Mouse (Mus musculus): ENCODE measurements around the gene Car9. TPM values are rescaled to one million over a fixed set of nuclear protein-coding genes. Genes with fewer than 3 reads are reported as not detected.
"Not testable (repeated sequence)": the region's sequence is repeated elsewhere in the genome, so short reads cannot be mapped to it uniquely, and the experiment has no call there.

The Car9 gene
- polyA plus RNA-seq, 1 experiment from 2014 or later = 0.19 TPM

- Histone ChIP-seq H3K9me3 (no peaks in the 10 kb centered on the region), H3K4me2 (replicated peaks) (no peak overlapping the region), H3K36me3 (no peaks in the 10 kb centered on the region), H3K4me3 (no peak overlapping the region), H3K9ac (replicated peaks) (no peak overlapping the region), H3K4me1 (peaks cover 4% of the 10 kb centered on the region; the same call in 1 of the 2 replicates), H3K27me3 (no peaks in the 10 kb centered on the region), H3K27ac (replicated peaks) (no peak overlapping the region)
- WGBS = 66% methylated on average over 7 of the region's 7 CpGs
- no peak for ATAC-seq (replicated peaks)
These were observed 24.8 kb upstream of the Car9 start for GRCm38 (mm10) chr4:43481894-43482456.

- Histone ChIP-seq H3K4me3 (no peak overlapping the region), H3K9me3 (no peaks in the 10 kb centered on the region), H3K27ac (replicated peaks) (no peak overlapping the region), H3K36me3 (no peaks in the 10 kb centered on the region), H3K4me2 (replicated peaks) (no peak overlapping the region), H3K27me3 (no peaks in the 10 kb centered on the region), H3K4me1 (peaks cover 4% of the 10 kb centered on the region; the same call in 1 of the 2 replicates), H3K9ac (replicated peaks) (no peak overlapping the region)
- WGBS = 77% methylated on average over 10 of the region's 10 CpGs
- ATAC-seq (replicated peaks) = no peak
These were observed 24.2 kb upstream of the Car9 start for GRCm38 (mm10) chr4:43482591-43482990.

DNA sequence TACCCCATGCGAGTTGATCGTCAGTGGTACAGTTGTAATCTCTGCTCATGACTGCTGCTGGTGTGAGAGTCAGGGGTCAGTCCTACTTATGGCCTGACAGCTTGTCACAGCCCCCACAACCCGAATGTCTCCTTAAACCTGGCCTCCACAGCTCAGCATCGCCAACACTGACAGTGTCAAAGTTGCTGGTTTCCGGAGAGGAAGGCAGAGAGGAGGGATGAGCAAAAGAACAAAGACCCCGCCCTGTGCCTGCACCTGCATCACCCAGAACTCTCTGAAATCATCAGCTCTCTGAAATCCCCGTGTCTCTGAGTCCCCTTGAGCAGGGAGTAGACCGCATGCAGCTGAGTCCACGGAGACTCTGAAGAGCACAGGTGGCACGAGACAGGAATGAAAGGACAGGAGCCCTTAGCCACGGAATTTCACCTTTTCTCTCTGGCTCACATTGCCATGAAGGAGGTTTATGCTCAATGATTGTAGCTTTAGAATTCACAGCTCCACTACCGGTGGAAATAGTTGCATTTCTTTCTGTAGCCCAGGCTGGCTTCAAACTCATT lies 23.2 kb upstream of the Car9 start, which contains the start of gene Sit1:
Gene Sit1 (minus strand): TSS at position 200 of the 557 bp plus-strand sequence.
- no peak within 1 kb of the TSS for H3K4me3 ChIP-seq
- H3K9me3 ChIP-seq = no peaks in the 10 kb centered on the region
- WGBS = 63% methylated on average over 12 of the region's 12 CpGs
- H3K36me3 ChIP-seq = no peaks in the 10 kb centered on the region
- no peak within 1 kb of the TSS for H3K4me2 ChIP-seq (replicated peaks)
- ATAC-seq (replicated peaks) = no peak
- no peaks in the 10 kb centered on the region for H3K27me3 ChIP-seq
- no peak within 1 kb of the TSS for H3K9ac ChIP-seq (replicated peaks)
- H3K27ac ChIP-seq (replicated peaks) = no peak within 1 kb of the TSS
- H3K4me1 ChIP-seq = no peaks in the 10 kb centered on the region

GRCm38 (mm10) chr4:43485666-43486065 lies 21.1 kb upstream of the Car9 start:
- H3K4me2 ChIP-seq (replicated peaks); H3K4me1 ChIP-seq; H3K27ac ChIP-seq (replicated peaks); H3K27me3 ChIP-seq; H3K36me3 ChIP-seq; H3K9ac ChIP-seq (replicated peaks); H3K4me3 ChIP-seq; ATAC-seq (replicated peaks); H3K9me3 ChIP-seq: not testable (repeated sequence)
- WGBS = 88% methylated on average over 5 of the region's 5 CpGs

GRCm38 (mm10) chr4:43489611-43490010 lies 17.2 kb upstream of the Car9 start:
- Histone ChIP-seq H3K4me3 (no peak overlapping the region), H3K4me2 (replicated peaks) (no peak overlapping the region), H3K9ac (replicated peaks) (no peak overlapping the region), H3K27me3 (no peaks in the 10 kb centered on the region), H3K9me3 (no peaks in the 10 kb centered on the region), H3K36me3 (no peaks in the 10 kb centered on the region), H3K27ac (replicated peaks) (no peak overlapping the region), H3K4me1 (peaks cover 9% of the 10 kb centered on the region)
- ATAC-seq (replicated peaks) = no peak
- WGBS = 94% methylated on average over 3 of the region's 3 CpGs

GRCm38 (mm10) chr4:43490801-43491200 lies 16.0 kb upstream of the Car9 start:
- no peak for ATAC-seq (replicated peaks)

DNA sequence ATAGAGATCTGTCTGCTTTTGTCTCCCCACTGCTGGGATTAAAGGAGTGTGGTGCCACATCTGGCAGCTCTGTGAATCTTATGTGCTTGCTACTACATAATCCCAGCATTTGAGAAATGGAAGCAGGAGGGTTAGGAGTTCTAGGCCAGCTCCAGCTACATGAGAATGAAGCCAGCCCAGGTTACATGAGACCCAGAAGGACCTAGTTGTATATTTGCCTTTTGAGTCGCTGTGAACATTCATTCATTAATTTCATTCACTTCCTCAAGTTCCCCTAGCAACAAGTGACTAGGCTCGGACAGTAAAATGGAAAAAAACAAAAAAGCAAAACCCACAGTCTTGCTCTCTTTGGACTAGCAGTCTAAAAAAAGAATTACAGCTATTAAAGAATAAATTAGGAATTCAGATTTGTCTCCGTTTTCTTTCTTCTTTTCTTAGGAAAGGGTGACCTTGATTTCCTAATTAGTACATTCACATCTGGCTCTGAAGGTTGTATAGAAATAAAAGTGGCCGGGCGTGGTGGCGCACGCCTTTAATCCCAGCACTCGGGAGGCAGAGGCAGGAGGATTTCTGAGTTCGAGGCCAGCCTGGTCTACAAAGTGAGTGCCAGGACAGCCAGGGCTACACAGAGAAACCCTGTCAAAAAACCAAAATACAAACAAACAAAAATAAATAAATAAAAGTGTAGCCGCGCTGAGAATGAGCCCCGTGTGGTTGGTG lies 14.5 kb upstream of the Car9 start:
- ATAC-seq (replicated peaks) = no peak
- Histone ChIP-seq H3K4me3 (peak overlapping the region; percentile 84), H3K4me2 (replicated peaks) (peak overlapping the region; percentile 55), H3K36me3 (no peaks in the 10 kb centered on the region), H3K9ac (replicated peaks) (no peak overlapping the region), H3K9me3 (no peaks in the 10 kb centered on the region), H3K4me1 (peaks cover 19% of the 10 kb centered on the region), H3K27ac (replicated peaks) (peak overlapping the region; percentile 95), H3K27me3 (no peaks in the 10 kb centered on the region)
- 34% methylated on average over 12 of the region's 12 CpGs for WGBS

More at GRCm38 (mm10) chr4:43490801-43491200, 16.0 kb upstream of the Car9 start:
- Histone ChIP-seq H3K27me3 (no peaks in the 10 kb centered on the region), H3K4me3 (no peak overlapping the region), H3K36me3 (no peaks in the 10 kb centered on the region), H3K4me1 (peaks cover 17% of the 10 kb centered on the region), H3K4me2 (replicated peaks) (no peak overlapping the region), H3K9ac (replicated peaks) (no peak overlapping the region), H3K9me3 (no peaks in the 10 kb centered on the region), H3K27ac (replicated peaks) (no peak overlapping the region)
- 89% methylated on average over 5 of the region's 5 CpGs for WGBS

- ATAC-seq (replicated peaks) = peak; percentile 98
- no peaks in the 10 kb centered on the region for H3K36me3 ChIP-seq
- peaks cover 23% of the 10 kb centered on the region for H3K4me1 ChIP-seq
- under 1% methylated on average over 25 of the region's 25 CpGs for WGBS
- H3K27me3 ChIP-seq = no peaks in the 10 kb centered on the region
- peak within 1 kb of the TSS; percentile 77 for H3K9ac ChIP-seq (replicated peaks)
- H3K9me3 ChIP-seq = no peaks in the 10 kb centered on the region
- peak within 1 kb of the TSS; percentile 95 for H3K27ac ChIP-seq (replicated peaks)
- peak within 1 kb of the TSS; percentile 84 for H3K4me3 ChIP-seq
- H3K4me2 ChIP-seq (replicated peaks) = peak within 1 kb of the TSS; percentile 55
These were observed 14.0 kb upstream of the Car9 start, which contains the start of gene Ccdc107 for GRCm38 (mm10) chr4:43492821-43493185. TSS of gene Ccdc107 (plus strand) at chr4:43492900.

- Histone ChIP-seq H3K4me3 (peak overlapping the region; percentile 84), H3K9me3 (no peaks in the 10 kb centered on the region), H3K4me2 (replicated peaks) (peak overlapping the region; percentile 55), H3K9ac (replicated peaks) (peak overlapping the region; percentile 77), H3K4me1 (peaks cover 28% of the 10 kb centered on the region), H3K27me3 (no peaks in the 10 kb centered on the region), H3K27ac (replicated peaks) (peak overlapping the region; percentile 95), H3K36me3 (no peaks in the 10 kb centered on the region)
- peak; percentile 92 for ATAC-seq (replicated peaks)
- WGBS = under 1% methylated on average over 47 of the region's 47 CpGs
These were observed 13.4 kb upstream of the Car9 start for GRCm38 (mm10) chr4:43493186-43493845.

- WGBS = 3% methylated on average over 9 of the region's 9 CpGs
- Histone ChIP-seq H3K36me3 (no peaks in the 10 kb centered on the region), H3K4me1 (peaks cover 33% of the 10 kb centered on the region), H3K4me3 (peak overlapping the region; percentile 84), H3K9me3 (no peaks in the 10 kb centered on the region), H3K27ac (replicated peaks) (peak overlapping the region; percentile 95), H3K9ac (replicated peaks) (peak overlapping the region; percentile 77), H3K4me2 (replicated peaks) (peak overlapping the region; percentile 55), H3K27me3 (no peaks in the 10 kb centered on the region)
- no peak for ATAC-seq (replicated peaks)
These were observed 12.9 kb upstream of the Car9 start for GRCm38 (mm10) chr4:43493846-43494240.

DNA sequence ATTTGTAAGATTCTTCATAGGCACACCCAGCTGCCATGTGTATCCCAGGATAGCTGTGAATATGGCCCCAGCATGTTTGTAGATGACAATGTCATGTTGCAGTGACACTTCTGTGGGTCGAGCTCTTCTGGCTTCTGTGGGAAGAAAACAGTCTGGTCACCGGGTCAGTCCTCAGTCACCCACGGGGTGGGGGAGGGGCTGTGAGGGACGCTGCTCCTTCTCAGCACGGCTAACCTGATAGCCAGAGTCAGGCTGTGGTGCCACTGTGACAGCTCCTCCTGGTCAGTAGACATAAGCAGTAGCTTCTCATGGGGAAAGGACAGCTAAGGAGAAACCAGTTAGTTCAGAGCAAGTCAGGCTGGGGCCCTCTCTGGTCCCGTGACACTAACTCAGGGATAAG lies 10.2 kb upstream of the Car9 start:
- H3K36me3 ChIP-seq = no peaks in the 10 kb centered on the region
- no peak for ATAC-seq (replicated peaks)
- H3K9ac ChIP-seq (replicated peaks) = no peak overlapping the region
- H3K4me2 ChIP-seq (replicated peaks) = no peak overlapping the region
- WGBS = 44% methylated on average over 6 of the region's 6 CpGs
- no peak overlapping the region for H3K27ac ChIP-seq (replicated peaks)
- no peaks in the 10 kb centered on the region for H3K9me3 ChIP-seq
- peaks cover 44% of the 10 kb centered on the region for H3K4me1 ChIP-seq
- H3K4me3 ChIP-seq = no peak overlapping the region
- H3K27me3 ChIP-seq = no peaks in the 10 kb centered on the region

DNA sequence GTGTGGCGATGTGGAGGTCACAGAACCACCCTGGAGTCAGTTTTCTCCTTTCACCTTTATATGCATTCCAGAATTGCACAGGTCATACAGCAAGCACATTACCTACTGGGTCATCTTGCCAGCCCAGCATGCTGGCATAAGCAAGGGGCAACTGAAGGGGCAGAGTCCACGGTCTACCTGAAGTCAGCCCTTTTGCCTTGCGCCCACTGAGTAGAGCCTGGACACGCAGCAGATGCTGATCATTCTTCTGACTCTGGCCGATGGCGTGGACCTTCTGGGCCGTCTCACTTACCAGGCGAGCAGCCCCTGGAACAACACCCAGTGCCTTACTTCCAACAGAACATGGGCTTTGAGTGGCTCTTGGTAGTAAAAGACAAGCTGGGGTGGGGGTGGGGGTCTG lies 9.4 kb upstream of the Car9 start:
- no peak overlapping the region for H3K4me3 ChIP-seq
- no peak for ATAC-seq (replicated peaks)
- H3K27me3 ChIP-seq = no peaks in the 10 kb centered on the region
- no peak overlapping the region for H3K9ac ChIP-seq (replicated peaks)
- H3K36me3 ChIP-seq = no peaks in the 10 kb centered on the region
- H3K9me3 ChIP-seq = no peaks in the 10 kb centered on the region
- peaks cover 44% of the 10 kb centered on the region for H3K4me1 ChIP-seq
- H3K27ac ChIP-seq (replicated peaks) = no peak overlapping the region
- 92% methylated on average over 8 of the region's 8 CpGs for WGBS
- no peak overlapping the region for H3K4me2 ChIP-seq (replicated peaks)

Measured in forebrain, embryonic 15.5 days (tissue).